Mouse (Mus musculus): ENCODE measurements around the gene Rassf4.

GRCm38 (mm10) chr6:116715166-116715565, 41.4 kb upstream of the Rassf4 start:
- TF ChIP-seq CTCF (IDR thresholded peaks at IDR 0.05; ENCODE audit: borderline replicate concordance, control insufficient read depth, extremely low read depth, insufficient read depth, low read length, poor library complexity), result no peak
- TF ChIP-seq POLR2A (IDR thresholded peaks at IDR 0.05; ENCODE audit: control insufficient read depth, extremely low read depth, insufficient read depth, low read length, poor library complexity), result no peak
